30 mouse cellular contexts compared by ENCODE assay signal in the genomic region with DNA sequence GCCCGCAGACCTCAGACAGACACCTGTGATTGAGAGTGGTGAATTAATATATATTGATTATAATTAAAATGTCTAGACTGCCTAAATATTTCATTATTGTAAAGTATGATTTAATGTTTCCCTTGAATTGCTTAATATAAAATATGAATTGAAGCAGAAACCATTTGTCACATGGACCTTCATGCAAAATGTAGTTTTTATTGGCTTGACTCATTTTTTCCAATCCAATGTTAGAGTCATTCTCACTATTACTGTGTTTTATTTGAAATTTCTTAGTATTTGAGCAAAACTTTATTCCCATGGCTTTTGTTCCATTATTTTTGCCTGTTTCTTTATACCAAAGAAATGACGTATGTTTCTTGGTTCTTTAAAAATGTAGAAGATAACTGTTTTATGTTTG.
"Had no signal": no experiment of that assay in that cellular context is flagged by ENCODE, and none has a peak within 500 bp of the region (broad histone marks: within the 10 kb centered on the region; RNA-seq: fewer than 3 reads in every experiment).

No protein-coding gene starts in this region.

- H3K27me3 ChIP-seq: limb, embryonic 12.5 days; limb, embryonic 13.5 days; limb, embryonic 15.5 days; liver, embryonic 12.5 days; liver, embryonic 13.5 days; liver, embryonic 15.5 days; lung, embryonic 15.5 days; megakaryocyte, embryonic 14.5 days; midbrain, embryonic 12.5 days; midbrain, embryonic 13.5 days; midbrain, embryonic 15.5 days; neural tube, embryonic 12.5 days had no signal

- H3K4me1 ChIP-seq: limb, embryonic 10.5 days; limb, embryonic 12.5 days; limb, embryonic 13.5 days; limb, embryonic 15.5 days; liver, embryonic 12.5 days; liver, embryonic 13.5 days; liver, embryonic 15.5 days; lung, embryonic 15.5 days; midbrain, embryonic 10.5 days; midbrain, embryonic 13.5 days; midbrain, embryonic 15.5 days; neural tube, embryonic 12.5 days had no signal

- H3K9ac ChIP-seq: limb, embryonic 12.5 days; limb, embryonic 13.5 days; limb, embryonic 15.5 days; liver, embryonic 12.5 days; liver, embryonic 13.5 days; liver, embryonic 14.5 days; liver, embryonic 15.5 days; liver, postnatal 0 days; lung, embryonic 14.5 days; lung, embryonic 15.5 days; midbrain, embryonic 12.5 days; midbrain, embryonic 13.5 days; midbrain, embryonic 15.5 days; neural tube, embryonic 12.5 days had no signal

- H3K36me3 ChIP-seq: limb, embryonic 10.5 days; limb, embryonic 12.5 days; limb, embryonic 13.5 days; limb, embryonic 15.5 days; liver, embryonic 12.5 days; liver, embryonic 13.5 days; liver, embryonic 15.5 days; lung, embryonic 15.5 days; midbrain, embryonic 10.5 days; midbrain, embryonic 12.5 days; midbrain, embryonic 15.5 days; neural tube, embryonic 12.5 days had no signal

- H3K27ac ChIP-seq: limb, embryonic 10.5 days; limb, embryonic 12.5 days; limb, embryonic 13.5 days; limb, embryonic 15.5 days; liver, embryonic 12.5 days; liver, embryonic 13.5 days; liver, embryonic 14.5 days; liver, embryonic 15.5 days; lung, embryonic 15.5 days; macrophage; midbrain, embryonic 10.5 days; midbrain, embryonic 12.5 days; midbrain, embryonic 13.5 days; midbrain, embryonic 15.5 days; neural tube, embryonic 12.5 days had no signal

- H3K4me2 ChIP-seq: limb, embryonic 12.5 days; limb, embryonic 13.5 days; limb, embryonic 15.5 days; liver, embryonic 11.5 days; liver, embryonic 12.5 days; liver, embryonic 13.5 days; liver, embryonic 15.5 days; lung, embryonic 14.5 days; lung, embryonic 15.5 days; midbrain, embryonic 11.5 days; midbrain, embryonic 12.5 days; midbrain, embryonic 13.5 days; midbrain, embryonic 15.5 days; neural tube, embryonic 12.5 days had no signal

- H3K4me3 ChIP-seq: limb, embryonic 10.5 days; limb, embryonic 12.5 days; limb, embryonic 13.5 days; limb, embryonic 15.5 days; liver, embryonic 12.5 days; liver, embryonic 13.5 days; liver, embryonic 15.5 days; lung, embryonic 15.5 days; megakaryocyte, embryonic 14.5 days; midbrain, embryonic 10.5 days; midbrain, embryonic 12.5 days; midbrain, embryonic 13.5 days; midbrain, embryonic 15.5 days; myocyte; neural tube, embryonic 12.5 days had no signal

- DNase-seq: left cerebral cortex, postnatal 4 days; liver; liver, embryonic 13.5 days; liver, postnatal 0 days; lung, adult 18-20 months; lung, adult 2 months; lung, embryonic 14.5 days; lung, postnatal 10 days; lung, postnatal 14 days; lung, postnatal 36 days; lung, postnatal 4 days; midbrain, embryonic 14.5 days had no signal

- H3K9me3 ChIP-seq: limb, embryonic 10.5 days; limb, embryonic 12.5 days; limb, embryonic 13.5 days; limb, embryonic 15.5 days; liver, embryonic 12.5 days; liver, embryonic 13.5 days; liver, embryonic 15.5 days; lung, embryonic 15.5 days; midbrain, embryonic 10.5 days; midbrain, embryonic 12.5 days; midbrain, embryonic 13.5 days; midbrain, embryonic 15.5 days; neural tube, embryonic 12.5 days had no signal
